19 mouse cellular contexts compared by ENCODE assay signal in the genomic region with DNA sequence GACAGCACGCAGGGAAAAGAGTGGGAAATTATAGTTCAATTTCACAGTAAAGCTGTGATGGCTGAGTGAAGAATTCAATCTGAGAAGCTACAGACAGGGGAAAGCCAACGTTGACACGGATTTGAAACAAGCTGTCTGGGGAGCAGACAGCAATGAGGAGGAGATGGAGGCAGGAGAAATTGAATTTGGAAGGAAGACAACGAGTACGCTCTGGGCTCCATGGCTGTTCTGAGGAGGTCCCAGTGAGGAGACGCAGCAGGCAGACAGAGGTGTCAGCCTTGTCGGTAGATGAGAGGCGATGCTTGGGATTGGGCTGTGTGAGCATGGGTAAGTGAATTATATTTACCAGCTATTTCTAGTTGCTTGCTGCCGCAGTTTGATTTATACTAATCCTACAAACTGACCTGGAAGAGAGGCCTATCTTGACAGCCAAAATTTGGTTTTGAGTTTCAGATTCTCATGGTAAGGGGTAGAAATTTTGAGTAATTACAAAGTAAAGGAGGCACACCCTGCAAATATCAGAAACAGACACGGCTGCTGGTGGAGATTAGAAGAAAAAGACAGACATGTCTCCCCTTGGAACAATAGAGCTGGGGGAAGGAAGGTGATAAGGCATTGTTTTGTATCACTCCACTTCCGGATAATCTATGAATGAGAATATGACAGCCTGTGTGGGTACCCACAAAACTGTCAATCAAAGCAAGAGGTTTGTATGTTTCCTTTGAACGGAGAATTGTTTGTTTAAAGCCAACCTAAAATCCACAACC. TPM values are rescaled to one million over a fixed set of nuclear protein-coding genes. Genes with fewer than 3 reads are reported as not detected.
DNase-seq lines count a peak whose midpoint lies in the region; ATAC-seq and TF ChIP-seq lines count a peak whose summit lies in the region.
"Had no signal": no experiment of that assay in that cellular context is flagged by ENCODE, and none has a peak within 500 bp of the region (broad histone marks: within the 10 kb centered on the region; RNA-seq: fewer than 3 reads in every experiment).

No protein-coding gene starts in this region.

- TF ChIP-seq POLR2A in MEL (IDR thresholded peaks at IDR 0.05; ENCODE audit: control insufficient read depth in 1 of 2, insufficient read depth in 1 of 2, low read depth in 1 of 2, low read length in 2 of 2, poor library complexity in 1 of 2), result no peak

- TF ChIP-seq RAD21 in MEL (IDR thresholded peaks at IDR 0.05; ENCODE audit: low read depth, low read length), result no peak

- ATAC-seq in forebrain, embryonic 15.5 days (replicated peaks), result no peak; the same call in 1 of the 2 replicates
- ATAC-seq in liver, embryonic 11.5 days (replicated peaks; ENCODE audit: low FRiP score), result peak; percentile 78
- ATAC-seq in liver, embryonic 13.5 days (ENCODE audit: low read depth), result peak; percentile 70
- ATAC-seq in kidney, embryonic 14.5 days (ENCODE audit: low FRiP score, low TSS enrichment), result no peak
- ATAC-seq: midbrain, embryonic 13.5 days had no signal

- peak overlapping the region; percentile 54 for H3K27ac ChIP-seq in forebrain, embryonic 15.5 days (replicated peaks)
- H3K27ac ChIP-seq in forebrain, embryonic 10.5 days, result no peak overlapping the region
- H3K27ac ChIP-seq in liver, embryonic 11.5 days (ENCODE audit: low read depth, low read length), result no peak overlapping the region
- no peak overlapping the region for H3K27ac ChIP-seq in MEL (ENCODE audit: control insufficient read depth, low read depth, low read length)
- no peak overlapping the region for H3K27ac ChIP-seq in liver, embryonic 13.5 days
- H3K27ac ChIP-seq in layer of hippocampus, adult 2 months, result no peak overlapping the region
- H3K27ac ChIP-seq in kidney, embryonic 14.5 days (ENCODE audit: low read depth, low read length), result no peak overlapping the region
- H3K27ac ChIP-seq: hindbrain, embryonic 14.5 days; midbrain, embryonic 13.5 days; neural tube, embryonic 12.5 days had no signal

- 67% methylated on average over 12 of the region's 12 CpGs for WGBS in forebrain, embryonic 15.5 days
- 82% methylated on average over 12 of the region's 12 CpGs for WGBS in forebrain, embryonic 10.5 days
- WGBS in liver, embryonic 11.5 days, result 46% methylated on average over 12 of the region's 12 CpGs
- WGBS in liver, embryonic 13.5 days (ENCODE audit: insufficient replicate concordance), result 31% methylated on average over 12 of the region's 12 CpGs
- WGBS in kidney, embryonic 14.5 days, result 76% methylated on average over 12 of the region's 12 CpGs

- H3K79me2 ChIP-seq in MEL (ENCODE audit: control insufficient read depth, insufficient read depth, low read length, poor library complexity), result no peaks in the 10 kb centered on the region

- H3K9ac ChIP-seq in forebrain, embryonic 15.5 days (replicated peaks), result no peak overlapping the region
- H3K9ac ChIP-seq in liver, embryonic 11.5 days (ENCODE audit: low read depth, low read length), result no peak overlapping the region
- no peak overlapping the region for H3K9ac ChIP-seq in MEL (ENCODE audit: control insufficient read depth, low read depth, low read length, poor library complexity, severe bottlenecking)
- no peak overlapping the region for H3K9ac ChIP-seq in liver, embryonic 13.5 days
- H3K9ac ChIP-seq in kidney, embryonic 14.5 days (ENCODE audit: low read depth, low read length), result no peak overlapping the region
- H3K9ac ChIP-seq: hindbrain, embryonic 14.5 days; midbrain, embryonic 13.5 days; neural tube, embryonic 12.5 days had no signal

- no peak overlapping the region for H3K4me3 ChIP-seq in forebrain, embryonic 15.5 days
- H3K4me3 ChIP-seq in forebrain, embryonic 10.5 days, result no peak overlapping the region
- no peak overlapping the region for H3K4me3 ChIP-seq in liver, embryonic 11.5 days (ENCODE audit: low read depth, low read length)
- no peak overlapping the region for H3K4me3 ChIP-seq in MEL (ENCODE audit: control insufficient read depth in 1 of 2, insufficient read depth in 1 of 2, low read depth in 2 of 2, low read length in 2 of 2)
- no peak overlapping the region for H3K4me3 ChIP-seq in liver, embryonic 13.5 days (replicated peaks)
- no peak overlapping the region for H3K4me3 ChIP-seq in layer of hippocampus, adult 2 months
- no peak overlapping the region for H3K4me3 ChIP-seq in kidney, embryonic 14.5 days (ENCODE audit: low read length)
- H3K4me3 ChIP-seq: erythroblast, embryonic 14.5 days; midbrain, embryonic 13.5 days; neural tube, embryonic 12.5 days had no signal

- no peaks in the 10 kb centered on the region for H3K9me3 ChIP-seq in forebrain, embryonic 15.5 days
- no peaks in the 10 kb centered on the region for H3K9me3 ChIP-seq in forebrain, embryonic 10.5 days
- H3K9me3 ChIP-seq in liver, embryonic 11.5 days (ENCODE audit: control insufficient read depth, low read length), result no peaks in the 10 kb centered on the region
- H3K9me3 ChIP-seq in MEL (replicated peaks; ENCODE audit: insufficient read depth, low read length), result no peaks in the 10 kb centered on the region
- H3K9me3 ChIP-seq in liver, embryonic 13.5 days (replicated peaks), result no peaks in the 10 kb centered on the region
- no peaks in the 10 kb centered on the region for H3K9me3 ChIP-seq in kidney, embryonic 14.5 days (ENCODE audit: control insufficient read depth, low read length)
- H3K9me3 ChIP-seq: midbrain, embryonic 13.5 days; neural tube, embryonic 12.5 days had no signal

- no peak for DNase-seq in forebrain, embryonic 10.5 days (ENCODE audit: extremely low spot score, low spot score)
- DNase-seq in liver, embryonic 11.5 days (ENCODE audit: low spot score), result no peak
- no peak for DNase-seq in liver
- peak; percentile 49 for DNase-seq in MEL (ENCODE audit: low read depth, low spot score)
- DNase-seq in liver, embryonic 13.5 days, result no peak
- no peak for DNase-seq in layer of hippocampus, adult 2 months (ENCODE audit: low spot score in 2 of 2)
- DNase-seq: adrenal gland, postnatal 36 days; cerebellum, adult 18-20 months; embryo, embryonic 11 days; gastrocnemius, postnatal 14 days; kidney, adult 2 months; thymus, adult 18-20 months had no signal

- H3K4me2 ChIP-seq in forebrain, embryonic 15.5 days (replicated peaks), result no peak overlapping the region
- H3K4me2 ChIP-seq in liver, embryonic 11.5 days, result peak overlapping the region; percentile 16; the same call in 1 of the 2 replicates
- no peak overlapping the region for H3K4me2 ChIP-seq in liver, embryonic 13.5 days
- H3K4me2 ChIP-seq in kidney, embryonic 14.5 days (replicated peaks; ENCODE audit: low read depth, low read length), result no peak overlapping the region
- H3K4me2 ChIP-seq: hindbrain, embryonic 14.5 days; midbrain, embryonic 13.5 days; neural tube, embryonic 12.5 days had no signal

- peak; percentile 63 to 80 for TF ChIP-seq EP300 in MEL (IDR thresholded peaks at IDR 0.05; ENCODE audit: low read depth in 1 of 2, low read length in 2 of 2)

- no peaks in the 10 kb centered on the region for H3K4me1 ChIP-seq in forebrain, embryonic 15.5 days
- peaks cover 16% of the 10 kb centered on the region for H3K4me1 ChIP-seq in forebrain, embryonic 10.5 days
- H3K4me1 ChIP-seq in liver, embryonic 11.5 days (replicated peaks; ENCODE audit: control insufficient read depth, insufficient read depth, low read length), result peaks cover 9% of the 10 kb centered on the region
- peaks cover 2 to 13% of the 10 kb centered on the region in 2 experiments; a peak in 3 of 4 replicates for H3K4me1 ChIP-seq in MEL (ENCODE audit: control insufficient read depth in 1 of 2, insufficient read depth in 2 of 2, low read length in 2 of 2)
- peaks cover 18% of the 10 kb centered on the region for H3K4me1 ChIP-seq in liver, embryonic 13.5 days (replicated peaks)
- H3K4me1 ChIP-seq in kidney, embryonic 14.5 days (ENCODE audit: control insufficient read depth, insufficient read depth, low read length), result no peaks in the 10 kb centered on the region
- H3K4me1 ChIP-seq: neural tube, embryonic 12.5 days had no signal

- no peak for TF ChIP-seq CTCF in MEL (IDR thresholded peaks at IDR 0.05 in 2 of 3, conservative IDR thresholded peaks at IDR 0.05 in 1 of 3; ENCODE audit: control insufficient read depth in 1 of 3, insufficient read depth in 1 of 3, low read depth in 2 of 3, low read length in 3 of 3, poor library complexity in 1 of 3, severe bottlenecking in 1 of 3)
- TF ChIP-seq CTCF in layer of hippocampus, adult 2 months (conservative IDR thresholded peaks at IDR 0.05), result no peak

- H3K36me3 ChIP-seq in forebrain, embryonic 15.5 days, result no peaks in the 10 kb centered on the region
- no peaks in the 10 kb centered on the region for H3K36me3 ChIP-seq in forebrain, embryonic 10.5 days (replicated peaks)
- H3K36me3 ChIP-seq in liver, embryonic 11.5 days (ENCODE audit: control insufficient read depth, insufficient read depth, low read length), result no peaks in the 10 kb centered on the region
- peaks cover 0 to 13% of the 10 kb centered on the region in 2 experiments; a peak in 2 of 4 replicates for H3K36me3 ChIP-seq in MEL (ENCODE audit: control insufficient read depth in 1 of 2, insufficient read depth in 2 of 2, low read length in 2 of 2)
- H3K36me3 ChIP-seq in liver, embryonic 13.5 days, result no peaks in the 10 kb centered on the region
- H3K36me3 ChIP-seq in kidney, embryonic 14.5 days (ENCODE audit: control insufficient read depth, insufficient read depth, low read length), result no peaks in the 10 kb centered on the region
- H3K36me3 ChIP-seq: midbrain, embryonic 13.5 days; neural tube, embryonic 12.5 days had no signal

- no peaks in the 10 kb centered on the region for H3K27me3 ChIP-seq in forebrain, embryonic 15.5 days
- H3K27me3 ChIP-seq in forebrain, embryonic 10.5 days (ENCODE audit: poor library complexity, severe bottlenecking), result no peaks in the 10 kb centered on the region
- H3K27me3 ChIP-seq in liver, embryonic 11.5 days (replicated peaks; ENCODE audit: control insufficient read depth, insufficient read depth, low read length), result no peaks in the 10 kb centered on the region
- no peaks in the 10 kb centered on the region; a peak in 2 of 4 replicates for H3K27me3 ChIP-seq in MEL (ENCODE audit: control insufficient read depth in 1 of 2, insufficient read depth in 2 of 2, low read length in 2 of 2)
- H3K27me3 ChIP-seq in liver, embryonic 13.5 days, result 0 out of 2 replicates have a peak, but pooled peaks cover 6% of the 10 kb centered on the region
- H3K27me3 ChIP-seq in kidney, embryonic 14.5 days (ENCODE audit: control insufficient read depth, insufficient read depth, low read length), result no peaks in the 10 kb centered on the region
- H3K27me3 ChIP-seq: midbrain, embryonic 13.5 days; neural tube, embryonic 12.5 days had no signal

RNA-seq across cellular contexts. Expression of a gene that starts 7.7 kb away (rescaled TPM):
- polyA plus RNA-seq in forebrain, embryonic 15.5 days (2015; fragmentation: Nextera tagmentation; extraction: Ambion mirVana), result 1.9 and 2.2 TPM in 2 replicates
- polyA plus RNA-seq in forebrain, embryonic 10.5 days (2016; fragmentation: Nextera tagmentation; extraction: Ambion mirVana), result 4.2 and 5.2 TPM in 2 replicates
- polyA plus RNA-seq in liver, embryonic 11.5 days (2014; fragmentation: Nextera tagmentation; extraction: Ambion mirVana), result 5.5 and 5.7 TPM in 2 replicates
- 0.03 TPM in 1 of 2 replicates, not detected in the other for total RNA-seq in MEL (2012; rRNA removed)
- under 1 TPM in 1 of 2 experiments, not detected in 1; 0.01 TPM for polyA plus RNA-seq in MEL (2012; ENCODE audit: insufficient read depth in 1 of 2, insufficient read length in 2 of 2, low read depth in 1 of 2, low replicate concordance in 2 of 2, missing spikeins in 1 of 2)
- 1.2 TPM in 2 replicates for polyA plus RNA-seq in liver, embryonic 13.5 days (2015; fragmentation: Nextera tagmentation; extraction: Ambion mirVana)
- total RNA-seq in layer of hippocampus, adult 2 months (2021), result 10 to 100 TPM in 1 of 2 experiments, 1 to 10 TPM in 1; 8.7 to 10.4 TPM
- 10.9 and 19.8 TPM in 2 replicates for polyA plus RNA-seq in kidney, embryonic 14.5 days (2014; fragmentation: Nextera tagmentation; extraction: Ambion mirVana)
- polyA plus RNA-seq: erythroblast, embryonic 14.5 days had no signal

RNA-seq across cellular contexts. Expression of a gene that starts 10.6 kb away (rescaled TPM):
- polyA plus RNA-seq in forebrain, embryonic 15.5 days (2015; fragmentation: Nextera tagmentation; extraction: Ambion mirVana), result 0.09 and 0.23 TPM in 2 replicates
- 0.14 and 0.19 TPM in 2 replicates for polyA plus RNA-seq in forebrain, embryonic 10.5 days (2016; fragmentation: Nextera tagmentation; extraction: Ambion mirVana)
- 0.12 TPM in 1 of 2 replicates, not detected in the other for polyA plus RNA-seq in liver, embryonic 11.5 days (2014; fragmentation: Nextera tagmentation; extraction: Ambion mirVana)
- total RNA-seq in MEL (2012; rRNA removed), result not detected in 2 replicates
- not detected for polyA plus RNA-seq in MEL (2012; ENCODE audit: insufficient read depth in 1 of 2, insufficient read length in 2 of 2, low read depth in 1 of 2, low replicate concordance in 2 of 2, missing spikeins in 1 of 2)
- not detected in 2 replicates for polyA plus RNA-seq in liver, embryonic 13.5 days (2015; fragmentation: Nextera tagmentation; extraction: Ambion mirVana)
- total RNA-seq in layer of hippocampus, adult 2 months (2021), result under 1 TPM; 0.33 to 0.49 TPM
- 0.29 and 0.57 TPM in 2 replicates for polyA plus RNA-seq in kidney, embryonic 14.5 days (2014; fragmentation: Nextera tagmentation; extraction: Ambion mirVana)
- total RNA-seq: adrenal gland, postnatal 36 days; liver, adult 2 months had no signal
- polyA plus RNA-seq: erythroblast, embryonic 14.5 days; hindbrain, embryonic 14.5 days; liver, adult 2 months had no signal

Comparison
In these comparisons a context has a peak if more than half of its experiments do, and no peak if none do; other contexts are left out.
1. ATAC-seq: peak in liver, embryonic 11.5 days (single experiment) and liver, embryonic 13.5 days (single experiment); none in forebrain, embryonic 15.5 days (single experiment) and kidney, embryonic 14.5 days (single experiment).